19 mouse cellular contexts compared by ENCODE assay signal in genomic region chr19:46628403-46628802, GRCm38 (mm10). TPM values are rescaled to one million over a fixed set of nuclear protein-coding genes. Genes with fewer than 3 reads are reported as not detected.
DNase-seq lines count a peak whose midpoint lies in the region; ATAC-seq and TF ChIP-seq lines count a peak whose summit lies in the region.
"Had no signal": no experiment of that assay in that cellular context is flagged by ENCODE, and none has a peak within 500 bp of the region (broad histone marks: within the 10 kb centered on the region; RNA-seq: fewer than 3 reads in every experiment).

No protein-coding gene starts in this region.

- no peak for ATAC-seq in heart, embryonic 15.5 days (replicated peaks; ENCODE audit: insufficient number of reproducible peaks, insufficient read depth, low FRiP score, low read depth)
- ATAC-seq in lung, postnatal 0 days, result peak; percentile 32
- ATAC-seq in megakaryocyte-erythroid progenitor cell, adult 5-6 weeks (replicated peaks; ENCODE audit: low FRiP score, low TSS enrichment, poor library complexity, severe bottlenecking), result no peak
- ATAC-seq in forebrain, postnatal 0 days, result no peak
- ATAC-seq: midbrain, embryonic 15.5 days had no signal

- H3K36me3 ChIP-seq in heart, adult 2 months (ENCODE audit: control insufficient read depth, insufficient read depth, low read length), result no peaks in the 10 kb centered on the region
- 0 out of 2 replicates have a peak, but pooled peaks cover 3% of the 10 kb centered on the region for H3K36me3 ChIP-seq in heart, embryonic 15.5 days
- no peaks in the 10 kb centered on the region for H3K36me3 ChIP-seq in lung, postnatal 0 days (ENCODE audit: insufficient read depth, low read length)
- peaks cover 4% of the 10 kb centered on the region; the same call in 1 of the 2 replicates for H3K36me3 ChIP-seq in forebrain, postnatal 0 days (ENCODE audit: insufficient read depth)
- H3K36me3 ChIP-seq: midbrain, embryonic 15.5 days had no signal

- no peaks in the 10 kb centered on the region for H3K9me3 ChIP-seq in heart, embryonic 15.5 days (replicated peaks)
- H3K9me3 ChIP-seq in lung, postnatal 0 days (ENCODE audit: low read length), result no peaks in the 10 kb centered on the region
- no peaks in the 10 kb centered on the region for H3K9me3 ChIP-seq in forebrain, postnatal 0 days (ENCODE audit: low read length)
- H3K9me3 ChIP-seq: hindbrain, embryonic 12.5 days; midbrain, embryonic 15.5 days; neural tube, embryonic 12.5 days had no signal

- no peaks in the 10 kb centered on the region for H3K27me3 ChIP-seq in heart, adult 2 months (ENCODE audit: control insufficient read depth, insufficient read depth, low read length)
- H3K27me3 ChIP-seq in heart, embryonic 15.5 days, result no peaks in the 10 kb centered on the region
- no peaks in the 10 kb centered on the region for H3K27me3 ChIP-seq in lung, postnatal 0 days (replicated peaks; ENCODE audit: insufficient read depth, low read length)
- no peaks in the 10 kb centered on the region for H3K27me3 ChIP-seq in forebrain, postnatal 0 days (ENCODE audit: insufficient read depth, low read length)
- H3K27me3 ChIP-seq: forebrain, embryonic 12.5 days; hindbrain, embryonic 12.5 days; midbrain, embryonic 15.5 days; neural tube, embryonic 12.5 days had no signal

- peaks cover 27% of the 10 kb centered on the region for H3K4me1 ChIP-seq in heart, adult 2 months (ENCODE audit: control insufficient read depth, insufficient read depth, low read length)
- peaks cover 80% of the 10 kb centered on the region for H3K4me1 ChIP-seq in heart, embryonic 15.5 days (replicated peaks)
- H3K4me1 ChIP-seq in lung, postnatal 0 days (ENCODE audit: insufficient read depth, low read depth, low read length), result peaks cover 32% of the 10 kb centered on the region
- H3K4me1 ChIP-seq in forebrain, postnatal 0 days (ENCODE audit: insufficient read depth), result 0 out of 2 replicates have a peak, but pooled peaks cover 3% of the 10 kb centered on the region

- no peak for TF ChIP-seq EP300 in heart, adult 2 months (IDR thresholded peaks at IDR 0.05; ENCODE audit: insufficient read depth, low read depth, low read length)
- peak; percentile 42; the same call in 1 of the 2 replicates for TF ChIP-seq EP300 in lung, postnatal 0 days (IDR thresholded peaks at IDR 0.05)

- peak overlapping the region; percentile 44 for H3K4me2 ChIP-seq in heart, embryonic 15.5 days
- no peak overlapping the region for H3K4me2 ChIP-seq in lung, postnatal 0 days (replicated peaks; ENCODE audit: low read depth, low read length)
- no peak overlapping the region for H3K4me2 ChIP-seq in forebrain, postnatal 0 days (ENCODE audit: low read depth)
- H3K4me2 ChIP-seq: forebrain, embryonic 12.5 days; hindbrain, embryonic 12.5 days; midbrain, embryonic 15.5 days; neural tube, embryonic 12.5 days had no signal

- intact Hi-C loops in heart, adult 2 months (cut with DNase I), result no loop called here
- intact Hi-C loops in heart, postnatal 10 days (cut with DNase I), result no loop called here

- TF ChIP-seq POLR2A in heart, adult 2 months (IDR thresholded peaks at IDR 0.05; ENCODE audit: insufficient read depth, low read depth, low read length), result no peak

- peak overlapping the region; percentile 62 for H3K27ac ChIP-seq in heart, adult 2 months
- H3K27ac ChIP-seq in heart, embryonic 15.5 days, result peak overlapping the region; percentile 65
- H3K27ac ChIP-seq in lung, postnatal 0 days (ENCODE audit: low read length), result no peak overlapping the region
- no peak overlapping the region for H3K27ac ChIP-seq in forebrain, postnatal 0 days (ENCODE audit: low read depth, low read length)
- H3K27ac ChIP-seq: forebrain, embryonic 12.5 days; hindbrain, embryonic 12.5 days; left cerebral cortex, adult 2 months; midbrain, embryonic 15.5 days; neural tube, embryonic 12.5 days had no signal

- 36% methylated on average over 10 of the region's 10 CpGs for WGBS in heart, adult 2 months
- 21% methylated on average over 10 of the region's 10 CpGs for WGBS in heart, embryonic 15.5 days
- WGBS in lung, postnatal 0 days, result 48% methylated on average over 10 of the region's 10 CpGs
- 89% methylated on average over 10 of the region's 10 CpGs for WGBS in forebrain, postnatal 0 days

- H3K9ac ChIP-seq in heart, adult 2 months (ENCODE audit: low read depth, low read length), result peak overlapping the region; percentile 0; the same call in 1 of the 2 replicates
- H3K9ac ChIP-seq in heart, embryonic 15.5 days, result no peak overlapping the region
- no peak overlapping the region for H3K9ac ChIP-seq in lung, postnatal 0 days (replicated peaks; ENCODE audit: low read depth)
- no peak overlapping the region for H3K9ac ChIP-seq in forebrain, postnatal 0 days
- H3K9ac ChIP-seq: forebrain, embryonic 12.5 days; hindbrain, embryonic 12.5 days; midbrain, embryonic 15.5 days; neural tube, embryonic 12.5 days had no signal

- peaks cover 13% of the 10 kb centered on the region for H3K79me2 ChIP-seq in heart, adult 2 months (replicated peaks; ENCODE audit: control insufficient read depth, insufficient read depth, low read length)

- H3K4me3 ChIP-seq in heart, adult 2 months, result peak overlapping the region; percentile 10; the same call in 1 of the 2 replicates
- no peak overlapping the region for H3K4me3 ChIP-seq in heart, embryonic 15.5 days
- no peak overlapping the region for H3K4me3 ChIP-seq in lung, postnatal 0 days (ENCODE audit: low read depth, low read length)
- H3K4me3 ChIP-seq in forebrain, postnatal 0 days (ENCODE audit: low read depth, low read length), result no peak overlapping the region
- H3K4me3 ChIP-seq: forebrain, embryonic 12.5 days; hindbrain, embryonic 12.5 days; left cerebral cortex, adult 2 months; midbrain, embryonic 15.5 days; neural tube, embryonic 12.5 days had no signal

- no peak for TF ChIP-seq CTCF in heart, adult 2 months (IDR thresholded peaks at IDR 0.05)
- no peak for TF ChIP-seq CTCF in lung, postnatal 0 days (IDR thresholded peaks at IDR 0.05)
- TF ChIP-seq CTCF in forebrain, postnatal 0 days (IDR thresholded peaks at IDR 0.05; ENCODE audit: low read depth), result no peak

- DNase-seq in heart, adult 2 months, result peak; percentile 52 to 74
- DNase-seq in heart, postnatal 10 days, result no peak
- peak; percentile 83 for DNase-seq in adrenal gland, postnatal 10 days
- DNase-seq in lung, postnatal 0 days (ENCODE audit: low spot score), result peak; percentile 70
- DNase-seq in kidney, postnatal 10 days, result no peak
- DNase-seq in forebrain, postnatal 0 days, result no peak
- DNase-seq: B cell, adult 2 months; kidney, adult 11 months; kidney, postnatal 36 days; retina, postnatal 1 day had no signal

RNA-seq across cellular contexts. Expression of gene Wbp1l, which starts 29.5 kb away (rescaled TPM):
- 10 to 100 TPM; 53.5 to 54.2 TPM for total RNA-seq in heart, adult 2 months (2021)
- 39.2 and 46.2 TPM in 2 replicates for polyA plus RNA-seq in heart, adult 2 months (2012; rRNA removed)
- total RNA-seq in heart, postnatal 10 days (2021), result 10 to 100 TPM; 65.0 to 75.0 TPM
- 100 to 1,000 TPM; 122 to 123 TPM for total RNA-seq in adrenal gland, postnatal 10 days (2021)
- 51.6 and 58.6 TPM in 2 replicates for polyA plus RNA-seq in heart, embryonic 15.5 days (2015; fragmentation: Nextera tagmentation; extraction: Ambion mirVana)
- 34.6 and 37.4 TPM in 2 replicates for polyA plus RNA-seq in lung, postnatal 0 days (2015; fragmentation: Nextera tagmentation; extraction: Ambion mirVana)
- 16.1 and 24.1 TPM in 2 replicates for total RNA-seq in megakaryocyte-erythroid progenitor cell, adult 5-6 weeks (2014; fragmentation: Nextera tagmentation)
- 17.9 and 20.8 TPM in 2 replicates for total RNA-seq in megakaryocyte-erythroid progenitor cell, adult 5-6 weeks (2017)
- 32.6 and 37.0 TPM in 2 replicates for total RNA-seq in forebrain, postnatal 0 days (2014; rRNA removed)
- 16.4 and 25.4 TPM in 2 replicates for polyA plus RNA-seq in forebrain, postnatal 0 days (2015; fragmentation: Nextera tagmentation; extraction: Ambion mirVana)

RNA-seq across cellular contexts. Expression of gene Cyp17a1, which starts 44.6 kb away (rescaled TPM):
- total RNA-seq in heart, adult 2 months (2021), result not detected
- 0.12 TPM in 1 of 2 replicates, not detected in the other for polyA plus RNA-seq in heart, adult 2 months (2012; rRNA removed)
- total RNA-seq in heart, postnatal 10 days (2021), result not detected
- 1 to 10 TPM; 1.3 to 9.6 TPM for total RNA-seq in adrenal gland, postnatal 10 days (2021)
- polyA plus RNA-seq in heart, embryonic 15.5 days (2015; fragmentation: Nextera tagmentation; extraction: Ambion mirVana), result 0.89 and 1.2 TPM in 2 replicates
- polyA plus RNA-seq in lung, postnatal 0 days (2015; fragmentation: Nextera tagmentation; extraction: Ambion mirVana), result 0.08 and 0.12 TPM in 2 replicates
- total RNA-seq in megakaryocyte-erythroid progenitor cell, adult 5-6 weeks (2014; fragmentation: Nextera tagmentation), result not detected in 2 replicates
- not detected in 2 replicates for total RNA-seq in megakaryocyte-erythroid progenitor cell, adult 5-6 weeks (2017)
- total RNA-seq in forebrain, postnatal 0 days (2014; rRNA removed), result 0.08 TPM in 1 of 2 replicates, not detected in the other
- polyA plus RNA-seq in forebrain, postnatal 0 days (2015; fragmentation: Nextera tagmentation; extraction: Ambion mirVana), result not detected in 2 replicates
- total RNA-seq: ES-E14; gastrocnemius, adult 8-10 months; left cerebral cortex, adult 2 months had no signal
- polyA plus RNA-seq: forebrain, embryonic 12.5 days; hindbrain, embryonic 12.5 days; midbrain, embryonic 15.5 days; neural tube, embryonic 12.5 days had no signal

RNA-seq across cellular contexts. Expression of gene Sfxn2, which starts 55.2 kb away (rescaled TPM):
- total RNA-seq in heart, adult 2 months (2021), result 1 to 10 TPM; 2.4 to 3.6 TPM
- 2.3 and 2.7 TPM in 2 replicates for polyA plus RNA-seq in heart, adult 2 months (2012; rRNA removed)
- total RNA-seq in heart, postnatal 10 days (2021), result 1 to 10 TPM; 3.0 to 3.8 TPM
- 10 to 100 TPM; 11.2 to 16.4 TPM for total RNA-seq in adrenal gland, postnatal 10 days (2021)
- polyA plus RNA-seq in heart, embryonic 15.5 days (2015; fragmentation: Nextera tagmentation; extraction: Ambion mirVana), result 8.8 and 10.9 TPM in 2 replicates
- 18.4 and 19.6 TPM in 2 replicates for polyA plus RNA-seq in lung, postnatal 0 days (2015; fragmentation: Nextera tagmentation; extraction: Ambion mirVana)
- 10.6 and 20.1 TPM in 2 replicates for total RNA-seq in megakaryocyte-erythroid progenitor cell, adult 5-6 weeks (2014; fragmentation: Nextera tagmentation)
- 9.8 and 21.1 TPM in 2 replicates for total RNA-seq in megakaryocyte-erythroid progenitor cell, adult 5-6 weeks (2017)
- 8.0 and 12.6 TPM in 2 replicates for total RNA-seq in forebrain, postnatal 0 days (2014; rRNA removed)
- polyA plus RNA-seq in forebrain, postnatal 0 days (2015; fragmentation: Nextera tagmentation; extraction: Ambion mirVana), result 8.2 and 10.6 TPM in 2 replicates

RNA-seq across cellular contexts. Expression of gene Arl3, which starts 55.4 kb away (rescaled TPM):
- total RNA-seq in heart, adult 2 months (2021), result 10 to 100 TPM; 36.1 to 43.4 TPM
- polyA plus RNA-seq in heart, adult 2 months (2012; rRNA removed), result 38.3 and 57.0 TPM in 2 replicates
- total RNA-seq in heart, postnatal 10 days (2021), result 10 to 100 TPM; 32.8 to 33.6 TPM
- total RNA-seq in adrenal gland, postnatal 10 days (2021), result 10 to 100 TPM; 41.7 to 43.0 TPM
- polyA plus RNA-seq in heart, embryonic 15.5 days (2015; fragmentation: Nextera tagmentation; extraction: Ambion mirVana), result 86.9 and 91.8 TPM in 2 replicates
- 52.6 and 70.9 TPM in 2 replicates for polyA plus RNA-seq in lung, postnatal 0 days (2015; fragmentation: Nextera tagmentation; extraction: Ambion mirVana)
- total RNA-seq in megakaryocyte-erythroid progenitor cell, adult 5-6 weeks (2014; fragmentation: Nextera tagmentation), result 14.2 and 17.8 TPM in 2 replicates
- 22.6 and 31.7 TPM in 2 replicates for total RNA-seq in megakaryocyte-erythroid progenitor cell, adult 5-6 weeks (2017)
- 98.1 and 138 TPM in 2 replicates for total RNA-seq in forebrain, postnatal 0 days (2014; rRNA removed)
- polyA plus RNA-seq in forebrain, postnatal 0 days (2015; fragmentation: Nextera tagmentation; extraction: Ambion mirVana), result 184 and 202 TPM in 2 replicates

Comparison
In these comparisons a context has a peak if more than half of its experiments do, and no peak if none do; other contexts are left out.
1. DNase-seq: peak in heart, adult 2 months (2 of 2), adrenal gland, postnatal 10 days (single experiment) and lung, postnatal 0 days (single experiment); none in heart, postnatal 10 days (0 of 2), kidney, postnatal 10 days (single experiment) and forebrain, postnatal 0 days (single experiment).
2. H3K27ac ChIP-seq: peak in heart, adult 2 months (single experiment) and heart, embryonic 15.5 days (single experiment); none in lung, postnatal 0 days (single experiment) and forebrain, postnatal 0 days (single experiment).